Mouse (Mus musculus) hindbrain, postnatal 0 days (tissue): ENCODE measurements around the gene Armc9. TPM values are rescaled to one million over a fixed set of nuclear protein-coding genes. Genes with fewer than 3 reads are reported as not detected.

ENCODE experiments used
- ATAC-seq: fragments of 200-750 bp; cut with Nextera tagmentation; 2 replicates; pipeline ENCODE4 v1.8.0; 2017; ENCODE audit warnings: mild to moderate bottlenecking, moderate TSS enrichment, moderate library complexity
- DNase-seq: peaks from one replicate; pipeline ENCODE4 v3.0.0-alpha.2; 2015; ENCODE audit warnings: low spot score
- H3K27ac ChIP-seq: fragments of 300-500 bp; sonication (generic); 2 replicates; pipeline ENCODE4 v1.5.1; 2014; ENCODE audit warnings: mild to moderate bottlenecking
- H3K27me3 ChIP-seq: fragments of 300-500 bp; sonication (generic); 2 replicates; pipeline ENCODE4 v1.6.1; 2014; ENCODE audit warnings: low read length, mixed read lengths; ENCODE audit not compliant: insufficient read depth
- H3K36me3 ChIP-seq: fragments of 300-500 bp; sonication (generic); 2 replicates; pipeline ENCODE4 v1.6.1; 2014; ENCODE audit warnings: low read length, mixed read lengths; ENCODE audit not compliant: insufficient read depth
- H3K4me1 ChIP-seq: fragments of 300-500 bp; sonication (generic); 2 replicates; pipeline ENCODE4 v1.6.1; 2014; ENCODE audit warnings: antibody characterized with exemption, low read length, mixed read lengths; ENCODE audit not compliant: insufficient read depth
- H3K4me2 ChIP-seq: fragments of 300-500 bp; sonication (generic); 2 replicates; pipeline ENCODE4 v1.6.1; 2014; ENCODE audit warnings: low read depth, mild to moderate bottlenecking, low read length, moderate library complexity, mixed read lengths
- H3K4me3 ChIP-seq: fragments of 300-500 bp; sonication (generic); 2 replicates; pipeline ENCODE4 v1.5.1; 2014; ENCODE audit warnings: low read length
- H3K9ac ChIP-seq: fragments of 300-500 bp; sonication (generic); replicated peaks from 2 replicates; pipeline ENCODE4 v1.6.1; 2014; ENCODE audit warnings: mild to moderate bottlenecking, low read length, moderate library complexity, mixed read lengths
- H3K9me3 ChIP-seq: fragments of 300-500 bp; sonication (generic); 2 replicates; pipeline ENCODE4 v1.6.1; 2016; ENCODE audit warnings: low read length, mixed read lengths
- CTCF ChIP-seq: IDR thresholded peaks from 2 replicates; pipeline ENCODE4 v1.5.1; 2016; ENCODE audit warnings: antibody characterized with exemption, control low read depth, low read depth
- WGBS: fragments of 180-500 bp; shearing (Covaris S2); extraction: QIAGEN DNeasy Blood & Tissue Kit; methylation state at CpG from one replicate; pipeline ENCODE4 v1.1.7; 2014; 5-methylcytosine and 5-hydroxymethylcytosine counted together
- polyA plus RNA-seq: library from polyadenylated mRNA; unstranded; fragments of >200 nt; fragmentation: Nextera tagmentation; extraction: Ambion mirVana; gene quantifications from 2 replicates; pipeline ENCODE4 v1.2.1, GENCODE M21; 2015
- total RNA-seq: library from RNA; depleted of rRNA; stranded (reverse); fragments of >200 nt; gene quantifications from 2 replicates; pipeline ENCODE4 v1.2.3, GENCODE M21; 2014

The Armc9 gene
- total and polyA plus RNA-seq, 2 experiments from 2014 or later, result 21.0 to 34.9 TPM

DNA sequence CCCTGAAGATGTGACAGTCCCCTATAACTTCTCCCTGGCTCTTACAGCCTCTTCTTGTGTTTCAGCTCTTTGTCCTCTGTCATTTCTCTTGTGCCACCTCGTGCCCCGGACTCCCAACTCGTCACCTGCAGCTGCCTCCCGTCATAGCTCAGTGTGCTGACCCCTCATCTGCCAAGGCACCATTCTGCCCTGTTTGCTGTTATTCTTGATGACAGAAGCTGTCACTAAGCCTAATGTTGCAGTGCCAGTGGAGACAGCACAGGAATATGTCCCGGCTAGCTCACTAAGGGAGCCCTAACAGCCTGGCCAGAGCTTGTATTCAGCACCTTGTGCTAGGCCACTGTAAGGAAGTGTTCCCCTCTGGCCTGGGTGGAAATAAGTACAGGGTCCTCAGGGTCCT, 78.1 kb downstream of the Armc9 start:
- no peak overlapping the region for H3K9ac ChIP-seq
- no peak for DNase-seq
- H3K36me3 ChIP-seq, result no peaks in the 10 kb centered on the region
- no peak for ATAC-seq
- no peak overlapping the region for H3K4me3 ChIP-seq
- no peaks in the 10 kb centered on the region for H3K9me3 ChIP-seq
- WGBS, result 84% methylated on average over 5 of the region's 5 CpGs
- no peak overlapping the region for H3K27ac ChIP-seq
- H3K4me1 ChIP-seq, result no peaks in the 10 kb centered on the region
- no peak overlapping the region for H3K4me2 ChIP-seq
- no peaks in the 10 kb centered on the region for H3K27me3 ChIP-seq
- TF ChIP-seq CTCF, result no peak

DNA sequence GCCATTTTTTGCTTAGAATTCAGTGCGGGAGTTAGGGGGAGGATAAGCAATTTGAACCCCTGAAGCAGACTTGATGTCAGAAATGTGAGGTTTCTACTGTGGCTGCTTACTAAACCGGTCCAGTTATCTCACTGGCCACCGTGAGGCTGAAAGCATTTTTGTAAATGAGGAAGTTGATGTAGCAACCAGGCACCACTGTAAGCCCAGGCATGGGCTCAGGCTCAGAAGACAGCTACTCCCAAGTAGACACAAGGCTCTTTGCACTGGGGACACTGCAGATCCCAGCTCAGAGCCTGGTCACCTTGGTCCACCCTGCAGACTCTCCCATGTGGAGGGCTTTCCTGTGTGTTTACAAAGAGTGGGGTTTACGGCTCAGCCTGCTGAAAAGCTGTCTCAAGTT, 79.2 kb downstream of the Armc9 start:
- 84% methylated on average over 4 of the region's 4 CpGs for WGBS
- TF ChIP-seq CTCF, result no peak
- Histone ChIP-seq H3K4me3 (no peak overlapping the region), H3K27me3 (no peaks in the 10 kb centered on the region), H3K9ac (no peak overlapping the region), H3K27ac (no peak overlapping the region), H3K36me3 (no peaks in the 10 kb centered on the region), H3K9me3 (no peaks in the 10 kb centered on the region), H3K4me1 (no peaks in the 10 kb centered on the region), H3K4me2 (no peak overlapping the region)
- ATAC-seq (no peak), DNase-seq (no peak)

DNA sequence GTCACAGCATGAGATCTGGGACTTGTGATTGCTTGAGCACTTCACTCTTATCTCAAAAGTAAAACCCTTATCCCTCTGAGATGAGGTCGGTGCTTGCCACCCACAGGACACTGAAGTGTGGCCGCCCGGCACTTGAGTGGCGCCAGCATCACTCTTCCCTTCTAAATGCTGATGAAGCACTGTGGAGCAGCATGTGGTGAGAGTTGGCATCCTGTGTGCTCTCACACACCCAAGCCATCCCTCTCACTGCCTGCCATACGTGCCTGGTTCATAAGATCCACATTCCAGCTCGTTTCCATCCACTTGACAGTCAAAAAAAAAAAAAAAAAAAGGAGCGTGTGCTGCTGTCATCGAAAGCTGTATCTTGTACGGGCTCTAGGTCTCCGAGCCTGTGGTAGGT, 80.5 kb downstream of the Armc9 start:
- H3K4me2 ChIP-seq, result no peak overlapping the region
- H3K36me3 ChIP-seq, result no peaks in the 10 kb centered on the region
- no peak for DNase-seq
- whole genome bisulfite sequencing, result 85% methylated on average over 10 of the region's 10 CpGs
- no peak for TF ChIP-seq CTCF
- H3K9ac ChIP-seq, result no peak overlapping the region
- H3K4me3 ChIP-seq, result no peak overlapping the region
- no peak for ATAC-seq
- no peaks in the 10 kb centered on the region for H3K9me3 ChIP-seq
- no peaks in the 10 kb centered on the region for H3K27me3 ChIP-seq
- no peak overlapping the region for H3K27ac ChIP-seq
- no peaks in the 10 kb centered on the region for H3K4me1 ChIP-seq

DNA sequence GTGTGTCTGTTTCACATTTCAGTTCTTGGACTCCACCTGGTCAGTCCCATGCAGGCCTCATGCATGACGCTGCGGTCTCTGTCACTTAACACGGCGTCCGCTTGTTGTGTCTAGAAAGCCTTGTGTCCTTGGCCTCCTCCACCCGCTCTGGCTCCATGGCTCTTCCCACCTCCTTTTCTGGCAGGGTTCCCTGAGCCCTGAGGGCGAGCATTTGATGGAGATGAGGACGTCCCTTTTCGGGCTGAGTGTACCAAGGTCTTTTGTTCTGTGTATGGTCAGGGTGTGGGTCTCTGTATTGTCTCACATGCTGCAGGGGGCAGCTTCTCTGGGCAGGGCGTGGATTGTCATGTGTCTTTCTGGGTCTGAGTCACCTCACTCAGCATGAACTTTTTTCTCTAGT, 81.9 kb downstream of the Armc9 start:
- H3K9me3 ChIP-seq, result no peaks in the 10 kb centered on the region
- no peak overlapping the region for H3K4me3 ChIP-seq
- ATAC-seq (no peak), DNase-seq (no peak)
- no peak overlapping the region for H3K4me2 ChIP-seq
- no peaks in the 10 kb centered on the region for H3K4me1 ChIP-seq
- 49% methylated on average over 10 of the region's 10 CpGs for WGBS
- no peak for TF ChIP-seq CTCF
- no peaks in the 10 kb centered on the region for H3K27me3 ChIP-seq
- H3K27ac ChIP-seq, result no peak overlapping the region
- H3K9ac ChIP-seq, result no peak overlapping the region
- H3K36me3 ChIP-seq, result no peaks in the 10 kb centered on the region

DNA sequence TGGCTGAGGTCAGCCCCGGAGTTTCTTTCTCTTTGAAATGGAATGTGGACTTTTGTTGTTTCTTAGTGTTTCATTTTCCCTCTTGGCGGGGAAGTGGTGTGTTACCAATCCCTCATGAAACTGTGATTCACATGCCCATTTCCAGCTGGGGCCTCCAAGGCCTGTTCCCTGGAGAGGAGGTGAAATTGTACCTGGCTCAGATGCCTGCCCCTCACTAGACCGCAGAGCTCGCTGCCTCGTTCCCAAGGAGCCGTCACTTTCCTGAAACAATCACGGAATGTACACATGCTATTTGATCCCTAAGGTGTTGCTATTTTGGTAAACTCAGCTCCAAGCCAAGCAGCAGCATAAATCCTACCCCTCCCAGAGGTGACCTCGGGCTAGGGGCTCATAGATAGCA, 84.4 kb downstream of the Armc9 start:
- WGBS, result 77% methylated on average over 8 of the region's 8 CpGs
- DNase-seq, result no peak
- no peak overlapping the region for H3K9ac ChIP-seq
- ATAC-seq, result no peak
- no peak overlapping the region for H3K4me3 ChIP-seq
- no peak overlapping the region for H3K4me2 ChIP-seq
- no peak overlapping the region for H3K27ac ChIP-seq
- H3K9me3 ChIP-seq, result no peaks in the 10 kb centered on the region
- no peak for TF ChIP-seq CTCF
- no peaks in the 10 kb centered on the region for H3K27me3 ChIP-seq
- no peaks in the 10 kb centered on the region for H3K36me3 ChIP-seq
- no peaks in the 10 kb centered on the region for H3K4me1 ChIP-seq

DNA sequence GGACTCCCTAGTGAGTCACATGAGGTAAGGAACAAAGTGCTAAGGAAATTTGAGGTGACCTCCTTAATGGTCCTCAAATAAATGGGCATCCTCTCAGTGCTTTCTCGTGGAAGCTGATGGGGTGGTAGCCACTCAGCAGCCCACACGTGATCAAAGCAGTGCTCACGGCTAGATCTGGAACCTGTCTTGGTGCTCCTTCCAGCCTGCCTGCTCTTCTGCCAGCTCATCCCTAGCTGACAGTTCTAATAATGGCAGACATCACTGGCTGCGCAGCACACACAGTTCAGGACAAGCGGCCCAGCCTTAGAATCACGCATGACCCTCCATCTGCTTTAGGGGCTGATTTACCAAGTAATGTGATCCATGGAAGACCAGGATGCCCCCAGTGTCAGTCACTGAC, 85.3 kb downstream of the Armc9 start:
- no peaks in the 10 kb centered on the region for H3K27me3 ChIP-seq
- H3K4me3 ChIP-seq, result no peak overlapping the region
- ATAC-seq, result no peak
- H3K27ac ChIP-seq, result no peak overlapping the region; the same call in 1 of the 2 replicates
- WGBS, result 80% methylated on average over 6 of the region's 6 CpGs
- H3K4me1 ChIP-seq, result no peaks in the 10 kb centered on the region
- H3K9ac ChIP-seq, result no peak overlapping the region
- H3K36me3 ChIP-seq, result peaks cover 6% of the 10 kb centered on the region
- H3K9me3 ChIP-seq, result no peaks in the 10 kb centered on the region
- no peak for DNase-seq
- no peak for TF ChIP-seq CTCF
- no peak overlapping the region for H3K4me2 ChIP-seq

DNA sequence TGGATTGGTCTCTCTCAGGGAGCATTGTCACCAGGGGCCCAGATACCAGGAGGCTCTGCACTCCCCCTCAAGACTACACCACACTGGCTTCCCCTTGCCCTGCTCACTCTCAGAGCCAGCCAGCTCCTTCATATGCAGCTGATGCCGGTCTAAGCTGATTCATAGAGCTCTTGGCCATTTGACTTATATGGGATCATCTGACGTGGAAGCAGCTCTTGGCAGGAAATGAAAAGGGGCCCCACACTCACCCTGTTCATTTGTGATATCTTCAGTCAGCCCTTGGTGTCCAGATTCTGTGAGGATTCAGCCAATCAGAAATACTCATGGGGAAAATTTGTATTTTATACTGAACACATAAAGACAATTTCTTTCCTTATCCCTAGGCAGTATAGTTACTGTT, 86.4 kb downstream of the Armc9 start:
- TF ChIP-seq CTCF, result no peak
- H3K4me2 ChIP-seq, result no peak overlapping the region
- no peak for DNase-seq
- no peaks in the 10 kb centered on the region for H3K27me3 ChIP-seq
- no peaks in the 10 kb centered on the region for H3K9me3 ChIP-seq
- H3K9ac ChIP-seq, result no peak overlapping the region
- H3K36me3 ChIP-seq, result peaks cover 6% of the 10 kb centered on the region
- 41% methylated on average over 2 of the region's 2 CpGs for WGBS
- H3K4me1 ChIP-seq, result no peaks in the 10 kb centered on the region
- peak; percentile 33; the same call in 1 of the 2 replicates for ATAC-seq
- no peak overlapping the region for H3K27ac ChIP-seq
- H3K4me3 ChIP-seq, result no peak overlapping the region
